Mouse (Mus musculus): Measurements from ENCODE around the gene 1500015O10Rik. TPM values are rescaled to one million over a fixed set of nuclear protein-coding genes. Genes with fewer than 3 reads are reported as not detected.
A peak's percentile ranks its signal among the peaks of the same experiment; 100 is the strongest.

1500015O10Rik gene
- total RNA-seq, 2 experiments from 2014 or later: 0.63 to 7.3 TPM

- no peak for DNase-seq (ENCODE audit: low spot score in 2 of 2)
These were observed 42.3 kb downstream of the 1500015O10Rik start for GRCm38 (mm10) chr1:43772694-43773093.

DNA sequence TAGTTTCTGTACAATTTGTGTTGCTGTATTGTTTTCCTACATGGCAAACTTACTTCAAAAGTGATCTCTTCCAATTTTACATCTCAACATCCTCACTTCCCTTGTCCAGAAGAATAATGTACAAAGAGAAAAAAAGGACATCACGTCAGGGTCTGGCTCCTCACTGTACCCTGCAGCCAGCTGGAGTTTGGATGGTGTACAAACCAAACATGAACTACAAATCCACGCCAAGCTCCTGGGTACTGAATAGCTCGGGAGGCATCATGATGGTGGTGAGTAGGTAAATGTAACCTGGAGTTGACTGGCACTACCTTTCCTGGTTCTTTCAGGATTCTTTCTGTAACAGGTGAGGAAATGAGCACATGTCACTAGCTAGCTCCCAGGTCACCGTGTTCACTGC lies 43.7 kb downstream of the 1500015O10Rik start:
- no peak for DNase-seq (ENCODE audit: low spot score in 2 of 2)

DNA sequence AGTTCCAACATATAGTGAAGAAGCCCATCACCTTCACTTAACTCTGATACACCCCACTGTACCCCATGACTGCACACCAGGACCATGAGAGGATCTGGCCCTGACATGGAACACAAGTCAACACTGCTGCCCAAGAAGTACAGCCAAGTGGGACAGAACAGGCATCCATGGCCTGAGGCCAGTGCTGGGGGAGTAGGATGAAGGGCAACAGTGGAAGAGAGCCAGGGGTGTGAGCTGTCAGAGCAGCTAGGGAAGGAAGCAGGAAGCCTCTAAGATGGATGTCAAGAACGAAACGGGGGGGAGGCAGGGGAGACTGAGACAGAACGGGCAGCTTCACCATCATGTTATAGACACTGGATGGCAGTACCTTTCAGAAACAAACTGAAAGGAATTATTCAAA lies 45.7 kb downstream of the 1500015O10Rik start:
- DNase-seq (ENCODE audit: low spot score in 2 of 2): no peak

DNA sequence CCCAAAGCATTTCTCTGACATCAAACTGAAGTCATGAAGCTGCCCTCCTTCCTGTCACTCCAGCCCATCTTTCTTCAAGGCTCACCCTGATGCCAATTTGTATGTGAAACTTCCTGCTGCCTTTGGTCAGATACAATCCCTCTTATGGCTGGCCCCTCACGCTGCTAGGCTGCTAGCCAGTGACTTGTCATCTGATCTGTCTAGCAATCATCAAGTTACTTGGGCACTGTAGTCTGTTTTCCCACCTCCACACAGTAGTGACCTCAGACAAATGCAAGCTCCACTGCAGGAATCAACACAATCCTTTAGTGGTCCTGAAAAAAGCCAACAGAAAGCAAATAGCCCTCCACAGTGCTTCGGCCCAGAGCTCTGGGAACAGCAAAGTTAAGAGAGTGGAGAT lies 50.8 kb downstream of the 1500015O10Rik start:
- no peak for DNase-seq (ENCODE audit: low spot score in 2 of 2)

DNA sequence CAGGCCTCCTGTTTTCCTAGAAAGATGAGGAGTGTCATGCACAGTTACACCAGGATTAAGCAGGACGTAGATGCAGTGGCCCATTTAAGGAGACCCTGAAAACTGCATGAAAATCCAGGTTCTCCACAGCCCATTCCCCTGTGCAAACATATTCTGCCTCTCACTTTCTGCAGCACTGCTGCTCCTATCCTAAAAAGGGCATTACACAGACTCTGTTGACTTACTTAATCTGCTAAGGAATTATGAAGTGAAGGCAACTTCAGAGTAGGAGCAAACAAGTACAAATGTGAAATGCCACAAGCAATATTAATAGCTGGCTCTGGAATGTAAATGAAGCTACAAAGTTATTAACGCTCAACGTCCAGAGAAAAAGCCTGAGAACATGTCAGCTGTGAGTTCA lies 51.3 kb downstream of the 1500015O10Rik start:
- DNase-seq (ENCODE audit: low spot score in 2 of 2): no peak

- peak; percentile 35 to 66 for DNase-seq (ENCODE audit: low spot score in 2 of 2)
These were observed 52.3 kb downstream of the 1500015O10Rik start for GRCm38 (mm10) chr1:43782680-43783079.

GRCm38 (mm10) chr1:43783186-43783585 lies 52.8 kb downstream of the 1500015O10Rik start:
- no peak for DNase-seq (ENCODE audit: low spot score in 2 of 2)

DNA sequence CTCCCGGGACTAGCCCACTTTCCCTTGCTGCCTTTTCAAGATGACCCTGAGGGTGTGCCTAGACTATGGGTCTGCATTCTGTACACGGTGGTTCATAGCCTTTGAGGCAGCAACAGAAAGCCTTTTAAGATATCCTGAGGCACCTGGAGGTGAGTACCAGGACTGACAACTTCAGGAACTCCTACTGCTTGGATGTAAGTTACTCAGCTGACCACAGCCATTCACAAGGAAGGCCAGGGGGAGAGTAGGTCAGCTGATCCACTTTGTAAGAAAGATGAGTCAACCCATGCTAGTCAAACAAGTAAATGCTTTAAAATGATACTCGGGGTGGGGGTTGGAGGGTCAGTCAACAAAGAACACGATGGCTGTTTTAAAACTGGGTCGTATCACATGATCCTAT lies 54.9 kb downstream of the 1500015O10Rik start:
- no peak for DNase-seq (ENCODE audit: low spot score in 2 of 2)

DNA sequence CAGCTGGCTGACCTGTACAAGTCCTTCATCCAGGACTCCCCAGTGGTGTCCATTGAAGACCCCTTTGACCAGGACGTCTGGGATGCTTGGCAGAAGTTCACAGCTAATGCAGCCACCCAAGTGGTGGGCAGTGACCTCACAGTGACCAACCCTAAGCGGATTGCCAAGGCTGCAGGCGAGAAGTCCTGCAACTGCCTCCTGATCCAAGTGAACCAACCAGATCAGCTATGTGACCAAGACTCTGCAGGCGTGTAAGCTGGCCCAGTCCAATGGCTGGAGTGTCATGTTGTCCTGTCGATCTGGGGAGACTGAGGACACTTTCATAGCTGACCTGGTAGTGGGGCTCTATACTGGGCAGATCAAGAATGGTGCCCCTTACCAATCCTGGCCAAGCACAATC lies 56.3 kb downstream of the 1500015O10Rik start:
- DNase-seq (ENCODE audit: low spot score in 2 of 2): no peak

- DNase-seq (ENCODE audit: low spot score in 2 of 2): no peak
These were observed 59.4 kb downstream of the 1500015O10Rik start for GRCm38 (mm10) chr1:43789765-43790164.

Other genes starting within 250 kb of the 1500015O10Rik start
- 10 to 100 TPM; 46.6 to 51.1 TPM for gene Uxs1, start 97.2 kb downstream of the 1500015O10Rik start, total RNA-seq (2021)
- gene Tpp2, start 203.0 kb downstream of the 1500015O10Rik start, total RNA-seq (2021): 10 to 100 TPM; 44.9 to 46.4 TPM

Measured in layer of hippocampus, adult 18-20 months (tissue).